Mouse (Mus musculus) liver, embryonic 14.5 days (tissue): ENCODE measurements around the gene Stat6.

ENCODE experiments used
- CTCF ChIP-seq: IDR thresholded peaks from 2 replicates; pipeline ENCODE4 v1.5.1; 2016; ENCODE audit warnings: antibody characterized with exemption, low read depth, control low read depth
- EP300 ChIP-seq: IDR thresholded peaks from 2 replicates; pipeline ENCODE4 v1.6.1; 2016; ENCODE audit warnings: antibody characterized with exemption, low read depth

GRCm38 (mm10) chr10:127610066-127610415, 32.7 kb upstream of the Stat6 start:
- TF ChIP-seq EP300 (no peak), CTCF (no peak)
